Mouse (Mus musculus): Measurements from ENCODE around the gene Hist2h3b. TPM values are rescaled to one million over a fixed set of nuclear protein-coding genes. Genes with fewer than 3 reads are reported as not detected.
"Not testable (repeated sequence)": the region's sequence is repeated elsewhere in the genome, so short reads cannot be mapped to it uniquely, and the experiment has no call there.

Hist2h3b gene
- polyA plus RNA-seq (2016; fragmentation: Nextera tagmentation; extraction: Ambion mirVana), result 94.8 and 111 TPM in 2 replicates

DNA sequence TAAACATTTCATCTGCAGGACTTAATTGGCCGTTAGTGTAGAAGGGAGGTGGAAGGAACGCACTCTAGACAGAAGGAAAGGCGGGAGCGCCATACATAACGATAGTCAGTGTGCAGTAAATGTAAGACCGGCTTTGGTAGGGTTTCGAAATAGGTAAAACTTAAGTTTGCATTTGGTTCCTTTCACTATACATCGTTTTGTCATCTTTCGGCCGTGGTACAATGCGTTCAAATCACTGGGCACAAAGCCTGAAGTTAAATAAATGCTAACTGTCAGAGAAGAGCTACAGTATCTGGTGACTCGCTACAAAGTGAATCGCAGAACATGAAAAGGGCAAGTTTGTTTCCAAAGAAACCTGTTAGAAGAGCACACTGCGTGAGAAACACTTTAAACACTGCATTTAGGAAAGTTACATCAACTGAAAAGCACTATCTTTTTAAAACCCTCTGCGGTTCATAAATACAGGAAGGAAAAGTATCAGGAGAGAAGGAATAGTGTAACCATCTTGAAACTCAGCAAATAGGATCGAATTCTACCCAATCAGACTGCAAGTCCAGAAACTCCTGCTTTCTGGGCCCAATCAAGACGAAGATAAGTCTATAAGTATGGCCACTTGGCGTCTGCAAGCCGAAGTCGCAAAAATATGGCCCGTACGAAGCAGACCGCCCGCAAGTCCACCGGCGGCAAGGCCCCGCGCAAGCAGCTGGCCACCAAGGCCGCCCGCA, at the start of gene Hist2h3b:
TSS of gene Hist2h3b (plus strand) at position 604 of the 725 bp plus-strand sequence.
- Histone ChIP-seq H3K36me3 (replicated peaks) (no peaks in the 10 kb centered on the region), H3K4me2 (peak within 1 kb of the TSS; percentile 78), H3K27me3 (no peaks in the 10 kb centered on the region), H3K4me3 (replicated peaks) (peak within 1 kb of the TSS; percentile 57), H3K9ac (peak within 1 kb of the TSS; percentile 68), H3K9me3 (no peaks in the 10 kb centered on the region), H3K4me1 (peaks cover 22% of the 10 kb centered on the region), H3K27ac (peak within 1 kb of the TSS; percentile 98)
- WGBS, result 19% methylated on average over 29 of the region's 30 CpGs
- ATAC-seq (ENCODE audit: low FRiP score), result peak; percentile 73

GRCm38 (mm10) chr3:96219191-96219641, 49.2 kb upstream of the Hist2h3b start:
- peak; percentile 24 for ATAC-seq (ENCODE audit: low FRiP score)
- peak overlapping the region; percentile 87 for H3K9ac ChIP-seq
- H3K4me3 ChIP-seq (replicated peaks), result peak overlapping the region; percentile 62
- H3K27me3 ChIP-seq, result no peaks in the 10 kb centered on the region
- H3K27ac ChIP-seq, result peak overlapping the region; percentile 99
- peak overlapping the region; percentile 72 for H3K4me2 ChIP-seq
- H3K9me3 ChIP-seq, result no peaks in the 10 kb centered on the region
- WGBS, result under 1% methylated on average over 12 of the region's 12 CpGs
- peaks cover 34% of the 10 kb centered on the region for H3K4me1 ChIP-seq
- H3K36me3 ChIP-seq (replicated peaks), result no peaks in the 10 kb centered on the region

DNA sequence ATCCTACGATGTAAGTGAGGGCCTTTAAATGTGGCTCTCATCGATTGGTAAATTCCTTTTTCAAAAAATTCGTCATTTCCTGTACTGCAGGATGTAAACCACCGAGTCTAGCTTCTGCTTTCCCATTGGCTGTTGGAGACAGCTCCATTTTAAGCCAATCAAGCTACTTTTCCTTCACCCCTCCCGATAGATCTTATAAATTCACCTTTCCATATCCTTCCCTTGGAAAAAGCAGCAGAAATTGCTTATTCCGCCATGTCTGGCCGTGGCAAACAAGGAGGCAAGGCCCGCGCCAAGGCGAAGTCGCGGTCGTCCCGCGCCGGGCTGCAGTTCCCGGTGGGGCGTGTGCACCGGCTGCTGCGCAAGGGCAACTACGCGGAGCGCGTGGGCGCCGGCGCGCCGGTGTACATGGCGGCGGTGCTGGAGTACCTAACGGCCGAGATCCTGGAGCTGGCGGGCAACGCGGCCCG, 48.8 kb upstream of the Hist2h3b start, which contains the start of the genes Bola1 and Hist2h2ab:
TSS of gene Bola1 (minus strand) at position 49 of the 470 bp plus-strand sequence.
TSS of gene Hist2h2ab (plus strand) at position 205 of the 470 bp plus-strand sequence.
- H3K36me3 ChIP-seq (replicated peaks), result no peaks in the 10 kb centered on the region
- H3K27me3 ChIP-seq, result no peaks in the 10 kb centered on the region
- peak; percentile 92 for ATAC-seq (ENCODE audit: low FRiP score)
- WGBS, result under 1% methylated on average over 37 of the region's 37 CpGs
- H3K27ac ChIP-seq, result peak within 1 kb of the TSS; percentile 99
- peak within 1 kb of the TSS; percentile 62 for H3K4me3 ChIP-seq (replicated peaks)
- H3K9me3 ChIP-seq, result no peaks in the 10 kb centered on the region
- peak within 1 kb of the TSS; percentile 87 for H3K9ac ChIP-seq
- H3K4me1 ChIP-seq, result peaks cover 37% of the 10 kb centered on the region
- H3K4me2 ChIP-seq, result peak within 1 kb of the TSS; percentile 72

DNA sequence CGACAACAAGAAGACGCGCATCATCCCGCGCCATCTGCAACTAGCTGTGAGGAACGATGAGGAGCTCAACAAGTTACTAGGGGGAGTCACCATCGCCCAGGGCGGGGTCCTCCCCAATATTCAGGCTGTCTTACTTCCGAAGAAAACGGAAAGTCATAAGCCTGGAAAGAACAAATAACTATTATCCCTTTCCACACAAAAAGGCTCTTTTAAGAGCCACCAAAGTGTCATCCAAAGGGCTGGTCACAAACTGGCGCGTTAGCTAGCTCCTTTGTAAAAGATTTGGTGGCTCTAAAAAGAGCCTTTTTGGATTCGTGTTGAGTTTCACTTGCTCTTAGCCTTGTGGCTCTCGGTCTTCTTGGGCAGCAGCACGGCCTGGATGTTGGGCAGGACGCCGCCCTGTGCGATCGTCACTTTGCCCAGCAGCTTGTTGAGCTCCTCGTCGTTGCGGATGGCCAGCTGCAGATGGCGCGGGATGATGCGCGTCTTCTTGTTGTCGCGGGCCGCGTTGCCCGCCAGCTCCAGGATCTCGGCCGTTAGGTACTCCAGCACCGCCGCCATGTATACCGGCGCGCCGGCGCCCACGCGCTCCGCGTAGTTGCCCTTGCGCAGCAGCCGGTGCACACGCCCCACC, 48.2 kb upstream of the Hist2h3b start:
- not testable (repeated sequence) for H3K27me3 ChIP-seq; H3K9me3 ChIP-seq; H3K36me3 ChIP-seq (replicated peaks)
- under 1% methylated on average over 39 of the region's 47 CpGs for WGBS
- peak overlapping the region; percentile 87 for H3K9ac ChIP-seq
- peak overlapping the region; percentile 72 for H3K4me2 ChIP-seq
- H3K4me3 ChIP-seq (replicated peaks), result peak overlapping the region; percentile 62
- peak; percentile 28; the same call in 1 of the 2 replicates for ATAC-seq (ENCODE audit: low FRiP score)
- H3K4me1 ChIP-seq, result peaks cover 42% of the 10 kb centered on the region
- peak overlapping the region; percentile 99 for H3K27ac ChIP-seq

- H3K4me3 ChIP-seq (replicated peaks), result peak within 1 kb of the TSS; percentile 62
- under 1% methylated on average over 43 of the region's 43 CpGs for WGBS
- peak within 1 kb of the TSS; percentile 87 for H3K9ac ChIP-seq
- H3K9me3 ChIP-seq, result no peaks in the 10 kb centered on the region
- no peaks in the 10 kb centered on the region for H3K27me3 ChIP-seq
- peaks cover 50% of the 10 kb centered on the region for H3K4me1 ChIP-seq
- ATAC-seq (ENCODE audit: low FRiP score), result peak; percentile 87
- peak within 1 kb of the TSS; percentile 72 for H3K4me2 ChIP-seq
- no peaks in the 10 kb centered on the region for H3K36me3 ChIP-seq (replicated peaks)
- peak within 1 kb of the TSS; percentile 99 for H3K27ac ChIP-seq
These were observed 47.5 kb upstream of the Hist2h3b start, which contains the start of the genes Hist2h2ac and Hist2h2be for GRCm38 (mm10) chr3:96220765-96221639. Hist2h2ac (minus strand) TSS chr3:96220880. Hist2h2be (plus strand) TSS chr3:96221119.

DNA sequence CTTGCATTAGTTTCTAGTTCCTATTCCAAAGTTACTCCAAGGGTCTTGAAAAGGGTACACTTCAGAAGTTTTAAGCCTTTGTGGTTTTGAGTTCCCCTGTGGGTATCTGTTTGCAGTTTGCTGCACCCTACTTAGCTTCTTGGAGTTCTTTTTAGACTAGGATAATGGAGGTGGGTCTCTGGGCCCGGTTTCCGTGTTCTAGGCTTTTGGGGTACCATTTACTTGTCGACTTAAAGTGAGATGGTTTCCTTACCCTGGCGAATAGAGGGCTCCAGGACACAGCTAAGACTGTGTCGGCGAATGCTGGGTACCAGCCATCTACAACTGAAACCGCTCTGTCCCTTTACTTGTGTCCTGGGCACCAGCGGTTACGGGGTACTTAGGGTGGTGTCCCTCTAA, 46.8 kb upstream of the Hist2h3b start:
- 13% methylated on average over 9 of the region's 9 CpGs for WGBS
- Histone ChIP-seq H3K27ac (peak overlapping the region; percentile 99), H3K4me2 (peak overlapping the region; percentile 72), H3K4me3 (replicated peaks) (peak overlapping the region; percentile 62), H3K9ac (peak overlapping the region; percentile 87), H3K4me1 (peaks cover 55% of the 10 kb centered on the region), H3K36me3 (replicated peaks) (no peaks in the 10 kb centered on the region), H3K27me3 (no peaks in the 10 kb centered on the region), H3K9me3 (no peaks in the 10 kb centered on the region)
- ATAC-seq (ENCODE audit: low FRiP score), result no peak

- H3K4me2 ChIP-seq, result peak overlapping the region; percentile 72
- H3K27me3 ChIP-seq, result no peaks in the 10 kb centered on the region
- peaks cover 55% of the 10 kb centered on the region for H3K4me1 ChIP-seq
- H3K4me3 ChIP-seq (replicated peaks), result no peak overlapping the region
- no peak for ATAC-seq (ENCODE audit: low FRiP score)
- WGBS, result 87% methylated on average over 4 of the region's 4 CpGs
- H3K9me3 ChIP-seq, result no peaks in the 10 kb centered on the region
- no peak overlapping the region for H3K27ac ChIP-seq
- no peaks in the 10 kb centered on the region for H3K36me3 ChIP-seq (replicated peaks)
- H3K9ac ChIP-seq, result 0 out of 2 replicates have a peak overlapping the region, but pooled peaks have one; percentile 87
These were observed 45.7 kb upstream of the Hist2h3b start for GRCm38 (mm10) chr3:96222774-96223173.

DNA sequence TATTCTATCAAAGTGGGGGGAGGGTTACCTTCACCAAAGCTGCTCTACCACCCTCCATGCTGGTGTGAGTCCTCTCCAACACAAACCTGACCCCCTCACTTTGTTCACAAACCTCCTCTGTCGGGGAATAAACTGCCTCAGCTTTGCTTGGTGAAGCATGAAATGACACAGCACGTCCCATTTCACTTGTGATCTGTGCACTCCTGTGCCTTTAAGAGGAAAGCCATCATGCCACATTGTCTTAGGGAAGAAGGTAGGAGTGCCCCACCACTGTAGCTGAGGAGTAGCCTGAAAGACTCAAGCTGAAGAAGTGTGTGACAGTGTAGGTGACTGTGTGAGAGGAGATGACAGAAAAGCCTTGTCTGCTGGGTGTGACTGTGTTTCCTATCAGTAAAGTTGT, 43.0 kb upstream of the Hist2h3b start:
- ATAC-seq (ENCODE audit: low FRiP score), result no peak
- 0 out of 2 replicates have a peak overlapping the region, but pooled peaks have one; percentile 13 for H3K4me2 ChIP-seq
- peaks cover 47% of the 10 kb centered on the region for H3K4me1 ChIP-seq
- no peak overlapping the region for H3K4me3 ChIP-seq (replicated peaks)
- no peaks in the 10 kb centered on the region for H3K36me3 ChIP-seq (replicated peaks)
- H3K27me3 ChIP-seq, result no peaks in the 10 kb centered on the region
- WGBS, result 20% methylated on average over 2 of the region's 2 CpGs
- H3K27ac ChIP-seq, result no peak overlapping the region
- peak overlapping the region; percentile 25; the same call in 1 of the 2 replicates for H3K9ac ChIP-seq
- no peaks in the 10 kb centered on the region for H3K9me3 ChIP-seq

GRCm38 (mm10) chr3:96226695-96227648, 41.5 kb upstream of the Hist2h3b start:
- H3K27me3 ChIP-seq, result no peaks in the 10 kb centered on the region
- H3K4me2 ChIP-seq, result no peak overlapping the region
- no peak overlapping the region for H3K4me3 ChIP-seq (replicated peaks)
- no peaks in the 10 kb centered on the region for H3K9me3 ChIP-seq
- peaks cover 36% of the 10 kb centered on the region for H3K4me1 ChIP-seq
- no peaks in the 10 kb centered on the region for H3K36me3 ChIP-seq (replicated peaks)
- ATAC-seq (ENCODE audit: low FRiP score), result no peak
- no peak overlapping the region for H3K9ac ChIP-seq
- WGBS, result 74% methylated on average over 8 of the region's 8 CpGs
- no peak overlapping the region for H3K27ac ChIP-seq

DNA sequence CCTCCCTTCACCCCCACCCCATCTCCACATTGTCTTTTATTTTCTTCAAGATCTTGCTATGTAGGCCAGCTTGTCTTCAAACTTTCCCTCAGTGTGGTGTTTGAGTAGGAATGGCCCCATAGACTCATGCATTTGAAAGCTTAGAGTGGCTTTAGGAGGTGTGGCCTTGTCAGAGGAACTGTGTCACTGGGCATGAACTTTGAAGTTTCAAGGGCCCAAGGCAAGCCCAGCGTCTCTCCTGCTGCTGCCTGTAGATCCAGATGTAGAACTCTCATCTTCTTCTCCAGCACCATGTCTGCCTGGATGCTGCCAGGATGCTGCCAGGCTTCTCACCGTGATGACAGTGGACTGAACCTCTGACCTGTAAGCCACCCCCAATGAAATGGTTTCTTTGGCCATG, 39.6 kb upstream of the Hist2h3b start:
- Histone ChIP-seq H3K4me1 (peaks cover 22% of the 10 kb centered on the region), H3K9me3 (no peaks in the 10 kb centered on the region), H3K36me3 (replicated peaks) (no peaks in the 10 kb centered on the region), H3K27me3 (no peaks in the 10 kb centered on the region), H3K27ac (no peak overlapping the region), H3K4me3 (replicated peaks) (no peak overlapping the region), H3K4me2 (no peak overlapping the region), H3K9ac (no peak overlapping the region)
- ATAC-seq (ENCODE audit: low FRiP score), result no peak
- 83% methylated on average over 2 of the region's 2 CpGs for WGBS

DNA sequence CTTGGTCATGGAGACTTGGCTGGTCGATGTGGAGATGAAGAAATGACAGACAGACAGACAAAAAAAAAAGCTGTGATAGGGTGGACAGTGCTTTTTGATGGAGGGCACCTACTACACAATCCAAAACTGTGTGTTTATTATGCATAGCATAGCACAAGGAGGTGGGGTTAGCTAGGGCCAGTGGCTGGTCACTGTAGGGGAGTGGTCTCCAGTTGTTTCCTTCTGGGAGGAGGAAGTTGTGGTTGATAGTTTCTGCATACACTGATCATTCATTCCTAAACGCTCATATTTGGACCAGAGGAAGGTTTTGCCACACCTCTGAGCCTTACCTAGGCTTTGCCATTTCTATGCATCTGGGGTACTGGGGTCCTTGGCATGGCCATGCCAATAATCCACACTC, 38.0 kb upstream of the Hist2h3b start:
- H3K9ac ChIP-seq, result no peak overlapping the region
- H3K36me3 ChIP-seq (replicated peaks), result no peaks in the 10 kb centered on the region
- no peak overlapping the region for H3K4me2 ChIP-seq
- H3K4me1 ChIP-seq, result peaks cover 11% of the 10 kb centered on the region
- H3K27ac ChIP-seq, result no peak overlapping the region
- H3K4me3 ChIP-seq (replicated peaks), result no peak overlapping the region
- ATAC-seq (ENCODE audit: low FRiP score), result no peak
- H3K27me3 ChIP-seq, result no peaks in the 10 kb centered on the region
- no peaks in the 10 kb centered on the region for H3K9me3 ChIP-seq
- WGBS, result 76% methylated on average over 2 of the region's 2 CpGs
